Mouse (Mus musculus): ENCODE measurements around the gene Gm4788. TPM values are rescaled to one million over a fixed set of nuclear protein-coding genes. Genes with fewer than 3 reads are reported as not detected.

Gene Gm4788
- 0.38 TPM for polyA plus RNA-seq (2014; fragmentation: Illumina TruSeq; extraction: RNeasy Lipid Tissue Mini Kit (QIAGEN cat#74804); ENCODE audit: low read depth, low replicate concordance)

GRCm38 (mm10) chr1:139781143-139781542 is at the start of gene Gm4788:
Gene Gm4788 (minus strand): TSS chr1:139781243.

Other genes with a start within 250 kb of the Gm4788 start
- 23.7 TPM for gene Cfhr1, start 221.0 kb downstream of the Gm4788 start, polyA plus RNA-seq (2014; fragmentation: Illumina TruSeq; extraction: RNeasy Lipid Tissue Mini Kit (QIAGEN cat#74804); ENCODE audit: low read depth, low replicate concordance)
- gene Cfhr2, start 77.5 kb upstream of the Gm4788 start, polyA plus RNA-seq (2014; fragmentation: Illumina TruSeq; extraction: RNeasy Lipid Tissue Mini Kit (QIAGEN cat#74804); ENCODE audit: low read depth, low replicate concordance): 0.25 TPM

Measured in testis, adult 10 weeks (tissue).